Mouse (Mus musculus) bone marrow macrophage, adult 2 months (primary cell): ENCODE data around the gene Cers6.

Experiments used
- CTCF ChIP-seq: IDR thresholded peaks from 2 replicates; pipeline ENCODE4 v1.5.1; 2012; ENCODE audit warnings: low read depth, mild to moderate bottlenecking, low read length, moderate library complexity
- POLR2A ChIP-seq: IDR thresholded peaks from 2 replicates; pipeline ENCODE4 v1.6.1; 2012; ENCODE audit warnings: mild to moderate bottlenecking, low read depth, low read length, borderline replicate concordance

GRCm38 (mm10) chr2:68932656-68933055 lies 71.4 kb downstream of the Cers6 start:
- no peak for TF ChIP-seq CTCF
- no peak for TF ChIP-seq POLR2A
